Comparison of ENCODE assay signal across 1 mouse cellular context in genomic region chr3:103791230-103792110, GRCm38 (mm10).
TF ChIP-seq lines count a peak whose summit lies in the region.

TSS of gene Hipk1 (minus strand) at chr3:103791563.

TF ChIP-seq in MEL, 35 proteins besides CTCF, POLR2A, EP300 and RAD21 (continued from another document):
- peak; percentile 93 for TF ChIP-seq MAZ (IDR thresholded peaks at IDR 0.05; ENCODE audit: low read depth, low read length)
- TF ChIP-seq MEF2A (IDR thresholded peaks at IDR 0.05; ENCODE audit: extremely low read depth, insufficient replicate concordance, low read depth, low read length, poor library complexity, severe bottlenecking): no peak
- TF ChIP-seq JUND (IDR thresholded peaks at IDR 0.05; ENCODE audit: low read depth, low read length): no peak
